Mouse (Mus musculus): ENCODE measurements at regions not wholly inside any gene's neighbourhood (a gene's known extent, or its start where the extent isn't known, plus 50 kb on each side); places are given as distances from the start of the nearest gene placed in this dataset.

DNA sequence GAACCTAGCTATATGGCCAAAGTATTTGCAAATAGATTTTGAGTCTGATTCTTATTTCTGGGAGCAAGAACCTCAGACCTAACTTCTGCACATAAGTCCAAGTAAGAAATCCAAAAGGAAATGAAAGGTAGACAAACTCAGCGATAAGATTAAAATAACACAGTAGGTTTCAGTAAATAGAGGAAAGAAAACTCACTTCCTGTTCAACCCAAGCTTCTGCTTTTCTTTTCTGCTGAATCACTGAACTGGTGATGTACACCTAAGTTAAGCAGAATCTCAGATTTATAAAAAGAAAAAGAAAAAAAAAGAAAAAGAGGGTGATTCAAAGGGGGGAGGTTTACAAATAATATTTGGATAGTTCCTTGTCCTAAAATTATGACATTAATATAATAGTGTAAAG, 200.2 kb upstream of the Gm15217 start:
- Histone ChIP-seq H3K4me2 (replicated peaks; ENCODE audit: low read depth, low read length, severe bottlenecking) (no peak overlapping the region), H3K4me3 (replicated peaks; ENCODE audit: low read length) (no peak overlapping the region), H3K4me1 (ENCODE audit: control insufficient read depth, insufficient read depth, low read length) (peaks cover 12% of the 10 kb centered on the region), H3K27me3 (ENCODE audit: control insufficient read depth, insufficient read depth, low read length) (no peaks in the 10 kb centered on the region), H3K27ac (replicated peaks; ENCODE audit: low read depth, low read length) (no peak overlapping the region), H3K36me3 (ENCODE audit: control insufficient read depth, insufficient read depth, low read length) (no peaks in the 10 kb centered on the region), H3K9ac (ENCODE audit: low read depth, low read length, severe bottlenecking) (no peak overlapping the region), H3K9me3 (ENCODE audit: control insufficient read depth, low read length) (no peaks in the 10 kb centered on the region)
- no peak for TF ChIP-seq POLR2A (IDR thresholded peaks at IDR 0.05; ENCODE audit: borderline replicate concordance, extremely low read depth, insufficient read depth, insufficient read length)
- ATAC-seq (ENCODE audit: low FRiP score, low read depth) (no peak), DNase-seq (ENCODE audit: low spot score) (no peak)
- WGBS, result 88% methylated on average over 1 of the region's 1 CpGs

DNA sequence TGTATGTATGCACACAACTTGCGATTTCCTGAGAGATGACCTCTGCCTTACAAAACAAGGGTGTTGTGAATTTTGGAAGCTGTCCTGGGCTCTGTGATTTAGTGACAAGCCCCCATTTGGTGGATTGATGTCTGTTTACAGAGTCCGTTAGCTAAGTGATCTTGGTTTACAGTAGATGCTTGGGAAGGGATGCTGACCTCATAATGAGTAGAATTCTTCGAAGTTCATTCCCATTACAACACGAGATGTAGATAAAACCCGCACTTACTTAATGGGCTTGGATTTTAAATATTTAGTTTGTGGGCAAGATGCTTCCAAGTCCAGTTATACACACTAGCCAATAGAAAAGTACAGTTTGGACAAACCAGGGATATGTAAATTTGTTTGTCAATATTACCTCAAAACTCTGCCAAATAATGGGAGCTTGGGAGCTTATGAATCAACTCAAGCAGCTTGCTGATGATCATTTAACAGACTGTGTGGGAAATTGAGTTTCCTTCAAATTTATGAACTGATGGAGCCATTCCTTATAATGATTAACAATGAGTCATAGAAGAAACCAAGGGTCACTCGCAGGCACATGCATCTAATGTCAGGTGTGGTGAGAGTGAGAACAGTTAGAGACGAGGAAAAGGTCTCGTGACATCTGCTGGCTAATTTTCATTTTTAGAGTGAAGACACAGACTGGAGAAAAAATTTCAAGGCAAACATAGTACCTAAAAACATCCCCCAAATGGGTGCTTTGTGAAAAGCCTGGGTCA, 187.4 kb upstream of the Gm15217 start:
- DNase-seq (ENCODE audit: low spot score), result no peak
- ATAC-seq (ENCODE audit: low FRiP score, low read depth), result no peak

DNA sequence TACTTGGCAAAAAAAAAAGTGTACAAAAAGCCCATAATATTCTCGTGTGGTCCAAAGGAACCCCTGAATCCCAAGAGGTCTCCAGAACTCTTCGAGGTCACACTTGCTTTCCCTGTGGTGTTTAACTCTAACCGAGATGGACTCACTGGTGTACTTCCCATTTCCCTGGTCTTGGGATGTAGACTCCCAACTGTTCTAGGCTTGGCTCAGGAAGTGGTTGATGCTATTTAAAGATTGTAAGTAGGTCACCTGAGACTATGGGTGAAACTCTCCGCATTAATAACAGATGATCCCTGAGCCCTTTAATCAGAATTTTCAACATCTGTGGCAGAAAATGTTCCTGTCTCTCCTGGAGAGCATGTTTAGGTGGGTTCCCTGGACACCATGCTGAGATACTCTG, 185.6 kb upstream of the Gm15217 start:
- TF ChIP-seq POLR2A (IDR thresholded peaks at IDR 0.05; ENCODE audit: borderline replicate concordance, extremely low read depth, insufficient read depth, insufficient read length), result no peak
- Histone ChIP-seq H3K27ac (replicated peaks; ENCODE audit: low read depth, low read length) (no peak overlapping the region), H3K4me3 (replicated peaks; ENCODE audit: low read length) (no peak overlapping the region), H3K4me1 (ENCODE audit: control insufficient read depth, insufficient read depth, low read length) (no peaks in the 10 kb centered on the region), H3K36me3 (ENCODE audit: control insufficient read depth, insufficient read depth, low read length) (no peaks in the 10 kb centered on the region), H3K4me2 (replicated peaks; ENCODE audit: low read depth, low read length, severe bottlenecking) (no peak overlapping the region), H3K27me3 (ENCODE audit: control insufficient read depth, insufficient read depth, low read length) (no peaks in the 10 kb centered on the region), H3K9me3 (ENCODE audit: control insufficient read depth, low read length) (no peaks in the 10 kb centered on the region), H3K9ac (ENCODE audit: low read depth, low read length, severe bottlenecking) (no peak overlapping the region)
- DNase-seq (ENCODE audit: low spot score), result no peak
- ATAC-seq (ENCODE audit: low FRiP score, low read depth), result no peak
- WGBS, result 89% methylated on average over 4 of the region's 4 CpGs

More for the DNA sequence above, 187.4 kb upstream of the Gm15217 start:
- H3K9ac ChIP-seq (ENCODE audit: low read depth, low read length, severe bottlenecking), result no peak overlapping the region
- H3K27ac ChIP-seq (replicated peaks; ENCODE audit: low read depth, low read length), result no peak overlapping the region
- H3K36me3 ChIP-seq (ENCODE audit: control insufficient read depth, insufficient read depth, low read length), result no peaks in the 10 kb centered on the region
- TF ChIP-seq POLR2A (IDR thresholded peaks at IDR 0.05; ENCODE audit: borderline replicate concordance, extremely low read depth, insufficient read depth, insufficient read length), result no peak
- H3K9me3 ChIP-seq (ENCODE audit: control insufficient read depth, low read length), result no peaks in the 10 kb centered on the region
- H3K27me3 ChIP-seq (ENCODE audit: control insufficient read depth, insufficient read depth, low read length), result no peaks in the 10 kb centered on the region
- H3K4me3 ChIP-seq (replicated peaks; ENCODE audit: low read length), result no peak overlapping the region
- H3K4me2 ChIP-seq (replicated peaks; ENCODE audit: low read depth, low read length, severe bottlenecking), result no peak overlapping the region
- H3K4me1 ChIP-seq (ENCODE audit: control insufficient read depth, insufficient read depth, low read length), result no peaks in the 10 kb centered on the region
- WGBS, result 75% methylated on average over 8 of the region's 8 CpGs

DNA sequence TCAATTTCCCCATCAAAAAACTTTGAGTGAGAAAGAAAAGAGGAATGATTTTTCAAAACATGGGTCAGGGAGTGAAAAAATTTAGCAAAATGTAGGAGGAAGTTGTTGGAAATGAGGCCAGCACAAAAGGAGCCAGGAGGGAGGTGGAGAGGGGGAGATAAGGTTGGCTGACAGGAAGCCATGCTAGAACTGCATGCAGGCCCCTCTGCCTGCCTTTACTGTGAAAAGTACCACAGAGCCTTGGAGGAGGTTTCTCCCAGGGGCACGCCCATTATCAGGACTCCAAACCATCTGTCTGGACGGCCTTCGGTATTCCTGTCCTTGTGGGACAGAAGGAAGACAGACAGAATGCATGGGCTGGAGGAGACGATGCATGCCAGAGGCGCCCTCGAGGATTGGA, 183.3 kb upstream of the Gm15217 start:
- no peak overlapping the region for H3K9ac ChIP-seq (ENCODE audit: low read depth, low read length, severe bottlenecking)
- 68% methylated on average over 6 of the region's 6 CpGs for WGBS
- H3K4me1 ChIP-seq (ENCODE audit: control insufficient read depth, insufficient read depth, low read length), result no peaks in the 10 kb centered on the region
- no peak for DNase-seq (ENCODE audit: low spot score)
- no peak for TF ChIP-seq POLR2A (IDR thresholded peaks at IDR 0.05; ENCODE audit: borderline replicate concordance, extremely low read depth, insufficient read depth, insufficient read length)
- no peaks in the 10 kb centered on the region for H3K36me3 ChIP-seq (ENCODE audit: control insufficient read depth, insufficient read depth, low read length)
- H3K4me2 ChIP-seq (replicated peaks; ENCODE audit: low read depth, low read length, severe bottlenecking), result no peak overlapping the region
- no peak for ATAC-seq (ENCODE audit: low FRiP score, low read depth)
- no peak overlapping the region for H3K4me3 ChIP-seq (replicated peaks; ENCODE audit: low read length)
- H3K27ac ChIP-seq (replicated peaks; ENCODE audit: low read depth, low read length), result no peak overlapping the region
- H3K27me3 ChIP-seq (ENCODE audit: control insufficient read depth, insufficient read depth, low read length), result no peaks in the 10 kb centered on the region
- no peaks in the 10 kb centered on the region for H3K9me3 ChIP-seq (ENCODE audit: control insufficient read depth, low read length)

DNA sequence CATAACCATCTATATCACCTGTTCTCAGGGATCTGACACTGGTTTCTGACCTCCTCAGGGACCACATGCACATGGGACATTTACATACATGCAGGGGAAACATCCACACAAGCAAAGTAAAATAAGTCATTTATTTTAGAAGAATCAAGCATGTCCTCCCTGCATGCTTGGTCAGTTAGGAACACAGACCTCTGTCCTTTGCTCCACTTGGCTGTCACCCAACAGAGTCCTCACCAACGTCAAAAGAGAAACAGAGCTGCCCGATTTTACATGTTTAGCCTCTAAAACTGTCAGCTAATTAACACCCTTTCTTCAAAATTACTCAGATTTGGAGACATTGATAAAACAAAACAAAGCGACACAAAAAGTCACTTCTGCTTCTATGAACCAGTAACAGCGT, 176.4 kb upstream of the Gm15217 start:
- Histone ChIP-seq H3K27me3 (ENCODE audit: control insufficient read depth, insufficient read depth, low read length) (no peaks in the 10 kb centered on the region), H3K4me3 (replicated peaks; ENCODE audit: low read length) (no peak overlapping the region), H3K4me2 (replicated peaks; ENCODE audit: low read depth, low read length, severe bottlenecking) (no peak overlapping the region), H3K9ac (ENCODE audit: low read depth, low read length, severe bottlenecking) (no peak overlapping the region), H3K27ac (replicated peaks; ENCODE audit: low read depth, low read length) (no peak overlapping the region), H3K9me3 (ENCODE audit: control insufficient read depth, low read length) (no peaks in the 10 kb centered on the region), H3K36me3 (ENCODE audit: control insufficient read depth, insufficient read depth, low read length) (no peaks in the 10 kb centered on the region), H3K4me1 (ENCODE audit: control insufficient read depth, insufficient read depth, low read length) (no peaks in the 10 kb centered on the region)
- TF ChIP-seq POLR2A (IDR thresholded peaks at IDR 0.05; ENCODE audit: borderline replicate concordance, extremely low read depth, insufficient read depth, insufficient read length), result no peak
- DNase-seq (ENCODE audit: low spot score) (no peak), ATAC-seq (ENCODE audit: low FRiP score, low read depth) (no peak)
- 66% methylated on average over 4 of the region's 4 CpGs for WGBS

Measured in limb, embryonic 14.5 days (tissue).